Mouse (Mus musculus): ENCODE measurements around the gene Wnt3a. TPM values are rescaled to one million over a fixed set of nuclear protein-coding genes. Genes with fewer than 3 reads are reported as not detected.
"Not testable (repeated sequence)": the region's sequence is repeated elsewhere in the genome, so short reads cannot be mapped to it uniquely, and the experiment has no call there.

The Wnt3a gene
- polyA plus RNA-seq, 1 experiment: not detected

DNA sequence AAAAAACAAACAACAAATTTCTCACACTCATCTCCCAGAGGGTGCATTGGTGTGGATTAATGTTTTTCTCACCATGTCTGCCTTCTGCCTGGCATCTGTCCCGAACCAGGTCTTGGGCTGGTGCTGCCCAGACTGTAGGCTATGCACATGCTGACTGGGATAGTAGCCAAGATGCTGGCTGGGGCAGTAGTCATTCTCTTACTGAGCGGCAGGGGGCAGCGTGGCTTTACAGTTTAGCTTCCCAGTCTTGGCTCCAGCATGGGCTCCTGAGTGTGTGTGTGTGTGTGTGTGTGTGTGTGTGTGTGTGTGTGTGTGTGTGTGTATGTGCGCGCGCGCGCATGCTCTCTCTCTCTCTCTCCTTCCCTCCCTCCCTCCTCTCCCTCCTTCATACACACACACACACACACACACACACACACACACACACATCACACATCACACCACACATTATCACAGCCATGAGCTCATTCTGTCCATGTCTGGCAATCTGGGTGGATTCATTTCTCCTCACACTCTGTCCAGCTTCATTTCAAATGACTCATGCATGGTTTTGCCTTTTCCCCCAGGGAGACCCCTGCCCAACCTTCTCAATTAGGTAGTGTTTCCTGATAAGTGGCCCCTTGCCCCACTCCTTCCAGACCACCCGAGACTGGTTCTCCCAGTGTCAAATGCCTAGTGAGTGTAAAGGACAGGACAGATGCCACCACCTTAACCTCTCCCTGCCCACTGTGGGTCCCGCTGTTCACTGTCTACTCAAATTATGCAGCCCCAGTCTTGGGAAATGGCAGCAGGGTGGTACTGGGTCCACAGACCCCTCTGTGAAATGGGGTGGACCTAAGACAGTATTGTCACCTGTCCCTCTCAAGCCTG, 12.4 kb upstream of the Wnt3a start:
- TF ChIP-seq POLR2A (IDR thresholded peaks at IDR 0.05; ENCODE audit: extremely low read depth, insufficient read depth, low read length) (no peak), CTCF (IDR thresholded peaks at IDR 0.05; ENCODE audit: extremely low read depth, insufficient read depth, low read length) (peak; percentile 85)
- H3K4me3 ChIP-seq (ENCODE audit: insufficient read depth, low read length): no peak overlapping the region
- H3K27ac ChIP-seq (ENCODE audit: insufficient read depth, low read length): no peak overlapping the region
- peaks cover 2% of the 10 kb centered on the region; the same call in 1 of the 2 replicates for H3K4me1 ChIP-seq (ENCODE audit: control insufficient read depth, insufficient read depth, low read length)

DNA sequence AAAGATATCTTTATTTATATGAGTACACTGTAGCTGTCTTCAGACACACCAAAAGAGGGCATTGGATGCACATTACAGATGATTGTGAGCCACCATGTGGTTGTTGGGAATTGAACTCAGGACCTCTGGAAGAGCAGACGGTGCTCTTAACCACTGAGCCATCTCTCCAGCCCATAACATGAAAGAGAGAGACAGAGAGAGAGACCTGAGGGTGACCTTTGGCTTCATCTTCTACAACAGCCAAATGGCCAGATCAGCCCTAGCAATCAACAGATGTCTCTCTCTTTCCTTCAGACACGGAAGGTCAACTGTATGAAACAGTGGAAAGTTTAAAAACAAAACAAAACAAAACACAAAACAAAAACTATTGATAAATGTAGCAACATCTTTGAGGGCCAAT, 10.5 kb upstream of the Wnt3a start:
- H3K4me3 ChIP-seq (ENCODE audit: insufficient read depth, low read length); H3K4me1 ChIP-seq (ENCODE audit: control insufficient read depth, insufficient read depth, low read length); H3K27ac ChIP-seq (ENCODE audit: insufficient read depth, low read length): not testable (repeated sequence)

DNA sequence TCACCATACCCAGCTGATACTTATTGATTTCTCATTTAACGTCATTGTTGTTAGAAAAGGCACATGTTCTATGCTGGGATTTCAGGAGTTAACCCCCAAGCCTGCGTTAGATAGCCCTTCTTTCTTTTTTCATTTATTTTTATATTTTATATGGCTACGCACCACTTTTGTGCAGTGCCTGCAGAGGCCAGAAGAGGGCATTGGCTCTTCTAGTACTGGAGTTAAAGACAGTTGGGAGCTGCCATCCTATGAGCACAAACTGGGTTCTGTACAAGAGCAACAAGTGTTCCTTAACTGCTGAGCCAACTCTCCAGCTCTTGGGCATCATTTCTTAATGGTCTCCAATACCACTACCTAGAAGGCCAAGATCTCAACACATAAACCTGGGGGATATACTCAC, 9.6 kb upstream of the Wnt3a start:
- peak; percentile 51; the same call in 1 of the 2 replicates for TF ChIP-seq CTCF (IDR thresholded peaks at IDR 0.05; ENCODE audit: extremely low read depth, insufficient read depth, low read length)
- TF ChIP-seq POLR2A (IDR thresholded peaks at IDR 0.05; ENCODE audit: extremely low read depth, insufficient read depth, low read length): no peak
- Histone ChIP-seq H3K4me3 (ENCODE audit: insufficient read depth, low read length) (no peak overlapping the region), H3K4me1 (ENCODE audit: control insufficient read depth, insufficient read depth, low read length) (no peaks in the 10 kb centered on the region), H3K27ac (ENCODE audit: insufficient read depth, low read length) (no peak overlapping the region)

- H3K4me3 ChIP-seq (ENCODE audit: insufficient read depth, low read length): no peak overlapping the region
- no peak for TF ChIP-seq POLR2A (IDR thresholded peaks at IDR 0.05; ENCODE audit: extremely low read depth, insufficient read depth, low read length)
- TF ChIP-seq CTCF (IDR thresholded peaks at IDR 0.05; ENCODE audit: extremely low read depth, insufficient read depth, low read length): peak; percentile 89
Measured at GRCm38 (mm10) chr11:59297941-59298340, 7.4 kb upstream of the Wnt3a start.

GRCm38 (mm10) chr11:59293616-59294015, 3.1 kb upstream of the Wnt3a start:
- Histone ChIP-seq H3K27ac (ENCODE audit: insufficient read depth, low read length) (no peak overlapping the region), H3K4me1 (ENCODE audit: control insufficient read depth, insufficient read depth, low read length) (no peaks in the 10 kb centered on the region), H3K4me3 (ENCODE audit: insufficient read depth, low read length) (no peak overlapping the region)
- TF ChIP-seq POLR2A (IDR thresholded peaks at IDR 0.05; ENCODE audit: extremely low read depth, insufficient read depth, low read length): no peak
- TF ChIP-seq CTCF (IDR thresholded peaks at IDR 0.05; ENCODE audit: extremely low read depth, insufficient read depth, low read length): peak; percentile 62

More at GRCm38 (mm10) chr11:59297941-59298340, 7.4 kb upstream of the Wnt3a start:
- Histone ChIP-seq H3K4me1 (ENCODE audit: control insufficient read depth, insufficient read depth, low read length) (no peaks in the 10 kb centered on the region), H3K27ac (ENCODE audit: insufficient read depth, low read length) (no peak overlapping the region)

DNA sequence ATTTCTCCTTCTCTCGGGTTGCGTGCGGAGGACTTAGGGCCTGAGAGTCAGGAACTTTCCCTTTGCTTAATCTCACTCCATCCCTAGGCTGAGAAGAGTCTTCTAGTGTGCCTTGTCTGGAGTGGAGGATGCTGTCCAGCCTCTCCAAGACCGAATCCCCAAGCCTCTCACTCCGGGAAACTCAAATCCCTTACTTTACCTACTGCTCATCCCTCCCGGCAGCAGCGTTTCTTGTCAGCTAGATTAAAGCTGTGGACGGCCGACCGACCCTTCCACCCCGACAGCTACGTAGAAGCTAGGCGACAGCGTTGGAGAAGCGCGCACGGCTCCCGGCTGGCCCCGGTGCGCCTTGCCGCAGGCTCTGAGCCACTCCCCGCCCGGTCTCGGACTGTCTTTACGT, 846 bp downstream of the Wnt3a start:
- H3K4me1 ChIP-seq (ENCODE audit: control insufficient read depth, insufficient read depth, low read length): no peaks in the 10 kb centered on the region
- TF ChIP-seq POLR2A (IDR thresholded peaks at IDR 0.05; ENCODE audit: extremely low read depth, insufficient read depth, low read length) (no peak), CTCF (IDR thresholded peaks at IDR 0.05; ENCODE audit: extremely low read depth, insufficient read depth, low read length) (no peak)
- no peak overlapping the region for H3K4me3 ChIP-seq (ENCODE audit: insufficient read depth, low read length)
- no peak overlapping the region for H3K27ac ChIP-seq (ENCODE audit: insufficient read depth, low read length)

DNA sequence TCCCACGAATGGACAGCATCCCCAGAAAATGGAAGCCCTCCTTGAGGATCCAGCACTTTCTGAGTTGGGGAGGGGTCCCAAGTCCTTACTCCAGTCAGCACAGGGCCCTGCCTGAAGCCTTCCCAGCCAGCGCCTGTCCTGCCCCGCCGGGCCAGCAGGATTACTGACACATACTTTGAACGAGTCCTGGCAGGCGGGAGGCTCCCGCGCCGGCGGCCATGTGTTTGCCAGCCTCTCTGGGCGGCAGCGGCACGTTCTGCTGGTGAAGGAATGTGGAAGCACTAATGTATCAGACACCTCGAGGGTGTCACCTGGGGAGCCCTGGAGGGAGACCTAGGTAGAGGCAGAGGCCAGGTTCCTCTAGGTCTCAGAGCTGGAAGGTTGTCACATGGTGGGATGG, 6.4 kb downstream of the Wnt3a start:
- TF ChIP-seq POLR2A (IDR thresholded peaks at IDR 0.05; ENCODE audit: extremely low read depth, insufficient read depth, low read length) (no peak), CTCF (IDR thresholded peaks at IDR 0.05; ENCODE audit: extremely low read depth, insufficient read depth, low read length) (no peak)

DNA sequence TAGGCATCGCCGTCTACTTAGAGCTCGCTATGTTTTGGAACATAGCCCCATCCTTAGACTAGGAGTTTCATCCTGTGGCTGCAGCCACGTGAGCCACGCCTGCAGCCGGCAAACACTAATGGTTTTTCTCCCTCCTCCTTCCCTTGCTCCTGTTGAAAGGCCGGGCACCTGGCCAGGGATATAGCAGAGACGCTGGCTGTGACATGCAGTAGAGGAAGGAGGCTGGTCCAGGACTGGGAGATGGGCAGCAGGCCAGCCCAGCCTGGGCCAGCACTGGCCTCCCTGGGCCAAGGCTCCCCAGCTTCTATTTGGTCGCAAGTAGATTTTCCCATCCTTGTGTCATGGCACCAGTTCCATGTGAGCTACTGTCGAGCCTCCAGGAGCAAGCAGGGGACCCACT, 7.6 kb downstream of the Wnt3a start:
- no peak overlapping the region for H3K4me3 ChIP-seq (ENCODE audit: insufficient read depth, low read length)
- H3K27ac ChIP-seq (ENCODE audit: insufficient read depth, low read length): no peak overlapping the region
- no peaks in the 10 kb centered on the region for H3K4me1 ChIP-seq (ENCODE audit: control insufficient read depth, insufficient read depth, low read length)
- TF ChIP-seq CTCF (IDR thresholded peaks at IDR 0.05; ENCODE audit: extremely low read depth, insufficient read depth, low read length) (no peak), POLR2A (IDR thresholded peaks at IDR 0.05; ENCODE audit: extremely low read depth, insufficient read depth, low read length) (no peak)

More for the DNA sequence above, 6.4 kb downstream of the Wnt3a start:
- Histone ChIP-seq H3K4me3 (ENCODE audit: insufficient read depth, low read length) (no peak overlapping the region), H3K4me1 (ENCODE audit: control insufficient read depth, insufficient read depth, low read length) (no peaks in the 10 kb centered on the region), H3K27ac (ENCODE audit: insufficient read depth, low read length) (no peak overlapping the region)

- TF ChIP-seq POLR2A (IDR thresholded peaks at IDR 0.05; ENCODE audit: extremely low read depth, insufficient read depth, low read length) (no peak), CTCF (IDR thresholded peaks at IDR 0.05; ENCODE audit: extremely low read depth, insufficient read depth, low read length) (no peak)
- Histone ChIP-seq H3K4me3 (ENCODE audit: insufficient read depth, low read length) (no peak overlapping the region), H3K27ac (ENCODE audit: insufficient read depth, low read length) (no peak overlapping the region), H3K4me1 (ENCODE audit: control insufficient read depth, insufficient read depth, low read length) (no peaks in the 10 kb centered on the region)
Measured at GRCm38 (mm10) chr11:59282111-59282510, 8.4 kb downstream of the Wnt3a start.

- no peak for TF ChIP-seq POLR2A (IDR thresholded peaks at IDR 0.05; ENCODE audit: extremely low read depth, insufficient read depth, low read length)
- TF ChIP-seq CTCF (IDR thresholded peaks at IDR 0.05; ENCODE audit: extremely low read depth, insufficient read depth, low read length): no peak
- H3K27ac ChIP-seq (ENCODE audit: insufficient read depth, low read length): no peak overlapping the region
- H3K4me1 ChIP-seq (ENCODE audit: control insufficient read depth, insufficient read depth, low read length): no peaks in the 10 kb centered on the region
- H3K4me3 ChIP-seq (ENCODE audit: insufficient read depth, low read length): no peak overlapping the region
Measured at GRCm38 (mm10) chr11:59278047-59278446, 12.5 kb downstream of the Wnt3a start.
